Mouse (Mus musculus) left cerebral cortex, adult 8-10 months (tissue): ENCODE data around the gene Trpm8. TPM values are rescaled to one million over a fixed set of nuclear protein-coding genes. Genes with fewer than 3 reads are reported as not detected.

Source experiments
- DNase-seq, 2 experiments: peaks; one replicate each; pipeline ENCODE4 v3.0.0; 2022; ENCODE audit warnings: low spot score in 2 of 2
- total RNA-seq, 4 experiments: library from RNA; stranded (reverse); gene quantifications; 2 replicates each; pipeline ENCODE4 v1.2.4; 2022

Gene Trpm8
- total RNA-seq, 4 experiments from 2014 or later = 0.08 to 0.28 (median 0.16) TPM

DNA sequence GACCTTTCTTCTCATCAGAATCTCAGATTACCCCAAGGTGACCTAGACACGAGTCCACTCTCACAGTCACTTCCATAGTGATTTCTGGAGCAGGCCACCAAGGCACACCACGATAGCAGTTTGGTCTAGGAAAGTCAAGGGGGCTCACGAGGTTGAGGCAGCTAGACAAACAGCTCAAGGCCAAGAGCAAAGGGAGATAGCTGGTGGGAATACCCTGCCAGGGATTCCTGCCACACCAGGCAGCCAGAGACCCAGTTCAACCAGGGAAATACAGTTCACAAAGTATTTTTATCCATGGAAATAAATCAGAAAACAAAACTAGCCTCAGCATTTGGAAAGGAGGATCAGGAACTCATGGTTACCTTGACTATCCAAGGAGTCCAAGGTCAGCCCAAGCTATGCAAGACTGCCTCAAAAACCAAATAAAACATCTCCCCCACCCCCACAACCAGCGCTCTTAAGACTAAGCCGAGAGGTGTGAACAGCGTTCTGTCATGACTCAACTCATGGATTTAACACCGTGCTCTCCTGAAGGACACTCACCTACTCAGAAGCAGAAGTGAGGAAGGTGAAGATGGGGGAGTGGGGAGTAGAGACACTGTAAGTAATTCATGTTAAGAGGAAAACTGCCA is 13.1 kb upstream of the Trpm8 start:
- no peak for DNase-seq

DNA sequence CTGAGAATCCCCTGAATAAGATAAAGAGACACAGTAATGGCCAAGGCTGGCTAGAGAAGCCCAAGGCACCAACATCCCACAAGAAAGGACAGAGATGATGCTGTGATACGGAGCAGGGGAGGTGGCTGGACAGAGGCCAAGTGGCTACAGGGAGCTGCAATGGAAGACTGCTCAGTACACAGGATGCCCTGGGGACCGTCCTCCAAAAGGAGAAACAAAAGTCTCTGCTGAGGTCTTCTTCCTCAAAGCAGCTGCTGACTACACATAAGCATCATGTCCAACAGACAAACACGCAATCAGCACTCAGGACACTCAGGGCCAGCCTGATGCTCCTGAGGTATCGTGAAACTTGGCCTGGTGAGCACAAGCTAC is 12.6 kb upstream of the Trpm8 start:
- DNase-seq = no peak

DNA sequence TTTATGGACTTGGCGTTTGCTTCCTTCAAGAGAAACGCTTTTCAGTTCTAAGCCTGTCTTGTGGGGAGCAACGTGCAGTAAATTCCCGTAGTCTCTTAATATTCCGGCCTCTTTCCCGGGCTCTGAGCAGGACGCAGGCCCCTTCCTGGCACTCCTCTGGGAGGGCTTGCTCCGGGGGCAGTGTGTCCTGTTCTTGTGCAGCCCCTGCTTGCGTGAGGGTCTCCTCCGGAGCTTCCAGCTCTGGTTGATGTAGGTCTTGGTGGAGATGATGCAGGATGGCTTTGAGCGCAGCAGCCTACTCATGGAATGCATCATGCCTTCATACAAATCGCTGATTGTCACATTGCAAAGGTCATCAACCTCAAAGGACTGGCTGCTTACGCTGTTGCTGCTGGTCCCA is 11.3 kb upstream of the Trpm8 start:
- DNase-seq = no peak

DNA sequence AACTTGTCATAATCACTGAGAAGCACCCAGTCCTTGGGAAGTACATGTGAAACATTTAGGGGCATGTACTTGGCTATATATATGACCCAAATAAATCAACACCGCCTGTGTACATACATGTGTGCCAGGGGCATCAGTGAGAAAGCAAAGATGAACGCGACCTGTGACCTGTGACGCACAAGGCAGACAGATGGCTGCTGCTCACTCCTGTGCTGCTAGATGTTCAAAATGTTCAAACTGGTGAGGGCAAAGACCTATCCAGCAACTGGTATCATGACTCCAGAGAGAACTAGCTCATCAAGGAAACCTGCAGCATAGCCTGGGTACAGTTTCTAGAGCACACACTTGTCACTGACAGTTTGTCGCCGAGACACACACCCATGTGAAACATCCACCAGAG is 10.0 kb upstream of the Trpm8 start:
- DNase-seq = no peak

DNA sequence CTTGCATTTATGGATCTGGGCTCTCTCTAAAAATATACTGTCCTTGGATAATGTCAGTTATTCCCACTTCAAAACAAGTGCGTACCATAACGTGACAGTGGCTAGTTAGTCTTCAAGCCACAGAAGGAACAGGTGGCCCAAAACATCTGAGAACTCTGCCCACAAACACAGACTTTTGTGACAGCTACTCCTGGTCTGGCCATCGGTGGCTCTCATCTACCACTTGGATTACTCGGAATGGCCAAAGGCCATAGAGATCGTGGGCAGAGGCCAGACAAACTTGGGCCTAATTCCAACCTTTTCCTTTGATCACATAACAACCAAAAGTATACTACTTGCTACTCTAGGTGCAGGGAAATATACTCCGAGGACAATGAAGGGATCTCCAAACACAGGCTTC is 9.4 kb upstream of the Trpm8 start:
- no peak for DNase-seq

DNA sequence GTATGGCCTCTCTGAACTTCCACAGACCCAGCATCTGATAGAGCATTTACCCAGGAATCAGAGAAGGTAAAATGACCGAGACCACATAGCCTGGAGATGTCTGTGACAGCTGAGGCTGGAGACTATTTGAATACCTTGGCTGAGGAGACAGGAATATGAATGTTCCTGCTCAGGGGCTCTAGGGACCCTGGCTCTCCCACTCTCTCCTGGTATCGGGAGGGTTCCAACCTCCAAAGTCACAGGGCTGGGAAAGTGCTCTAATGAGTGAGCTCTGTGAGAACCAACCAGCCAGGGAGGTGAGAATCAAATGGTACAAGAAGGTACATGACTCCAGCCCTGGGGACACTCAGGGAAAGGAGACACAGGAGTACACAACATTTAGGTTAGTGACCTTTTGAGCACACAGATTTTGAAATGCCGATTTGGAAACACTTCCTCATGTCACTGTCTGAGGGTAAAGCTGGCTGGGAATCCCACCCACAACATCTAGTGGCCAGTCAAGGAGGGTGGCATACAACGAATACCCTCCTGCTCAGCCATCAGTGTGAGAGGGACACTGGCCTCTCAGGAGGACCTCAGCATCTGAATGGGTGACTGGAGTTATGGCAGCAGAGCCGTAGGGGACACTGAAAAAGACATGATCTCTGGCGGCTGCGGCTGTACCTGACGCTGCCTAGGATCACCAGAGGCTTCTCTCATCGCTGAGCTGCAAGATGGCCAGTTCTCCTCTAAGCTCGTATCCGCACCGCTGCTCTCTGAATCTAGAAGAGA is 7.7 kb upstream of the Trpm8 start:
- no peak for DNase-seq

DNA sequence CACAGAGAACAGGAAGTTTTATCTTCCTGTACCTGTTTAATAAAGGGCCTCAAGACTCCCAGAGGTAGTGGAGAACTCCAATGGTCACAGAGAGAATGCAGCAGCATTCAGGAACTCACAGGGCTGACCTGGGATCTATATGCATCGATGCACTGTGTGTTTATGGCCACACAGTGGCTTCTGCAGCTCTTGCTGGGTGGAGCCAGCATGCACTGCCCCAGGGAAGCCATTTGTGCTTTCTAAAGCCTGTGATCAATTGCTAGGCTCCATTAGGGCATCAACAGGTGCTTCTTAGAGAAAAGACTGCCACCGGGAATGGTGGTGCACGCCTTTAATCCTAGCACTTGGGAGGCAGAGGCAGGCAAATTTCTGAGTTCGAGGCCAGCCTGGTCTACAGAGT is 4.6 kb upstream of the Trpm8 start:
- no peak for DNase-seq

DNA sequence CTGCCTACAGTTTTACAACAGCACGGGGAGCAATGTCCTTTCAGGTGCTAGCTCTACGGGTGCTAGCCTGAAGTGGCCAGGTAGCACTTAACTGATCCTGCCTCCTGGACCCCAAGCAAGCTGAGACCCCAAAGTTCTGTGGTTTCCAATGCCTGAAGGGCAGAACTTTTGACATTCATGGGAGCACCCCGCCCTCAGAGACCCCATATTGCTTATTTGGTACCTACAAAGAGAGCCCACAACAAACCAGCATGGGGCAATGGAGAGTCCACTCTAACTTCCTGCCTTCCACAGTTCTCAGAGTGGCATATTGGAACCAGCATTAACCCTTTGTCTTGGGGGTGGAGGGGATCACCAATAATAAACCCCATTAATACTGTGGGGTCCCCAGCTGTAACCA is 4.1 kb upstream of the Trpm8 start:
- DNase-seq = no peak

DNA sequence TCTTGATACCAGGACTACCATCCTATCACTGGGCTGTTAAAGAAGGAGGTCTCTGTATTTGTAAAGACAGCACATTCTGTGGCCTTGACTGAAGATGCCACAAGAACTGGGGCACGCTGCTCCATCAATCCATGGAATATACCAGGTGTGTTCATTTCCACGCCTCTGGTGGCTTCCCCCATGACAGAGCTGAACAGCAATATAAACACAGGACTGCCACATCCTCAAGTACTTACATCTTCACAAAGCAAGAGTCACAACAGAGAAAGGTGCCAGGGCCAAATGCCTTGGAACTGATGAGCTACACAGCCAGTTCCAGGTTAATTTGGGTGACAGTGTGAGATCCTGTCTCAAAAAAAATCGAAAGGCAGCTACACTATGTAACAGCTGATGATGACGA is 3.6 kb upstream of the Trpm8 start:
- DNase-seq = no peak

DNA sequence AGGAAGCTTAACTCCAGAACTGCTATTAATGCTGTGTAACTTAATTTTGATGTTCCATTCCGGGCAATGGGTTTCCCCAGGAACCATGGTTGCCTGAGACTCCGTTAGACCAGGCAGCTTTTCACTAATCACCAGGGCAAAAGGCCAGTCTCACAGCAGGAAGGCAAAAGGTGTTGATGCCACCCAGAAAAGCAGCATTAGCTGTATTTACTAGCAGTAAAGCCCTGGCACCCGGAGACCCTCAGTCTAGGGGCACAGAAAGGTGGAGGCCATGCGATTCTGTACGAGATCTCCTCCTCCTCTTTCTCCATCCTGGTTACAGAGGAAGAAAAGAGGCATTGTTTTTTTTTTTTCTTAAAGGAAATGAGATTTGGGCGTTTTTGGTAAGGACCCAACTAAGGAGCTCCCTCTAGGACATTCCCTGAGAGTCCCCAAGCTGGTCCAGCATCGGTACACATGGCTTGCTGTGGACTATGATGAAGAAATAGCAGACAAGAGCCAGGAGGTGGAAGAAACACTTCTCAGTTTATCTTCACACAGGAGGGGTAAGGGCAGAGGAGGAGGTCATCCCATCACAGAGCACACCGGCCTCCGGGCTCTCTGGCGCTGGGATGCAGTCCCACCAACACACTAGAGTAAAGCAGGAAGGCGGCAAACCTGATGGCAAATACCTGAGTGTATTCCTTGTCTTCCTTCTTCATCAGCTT is 2.9 kb upstream of the Trpm8 start:
- peak in 1 of 2 experiments; percentile 9 for DNase-seq

DNA sequence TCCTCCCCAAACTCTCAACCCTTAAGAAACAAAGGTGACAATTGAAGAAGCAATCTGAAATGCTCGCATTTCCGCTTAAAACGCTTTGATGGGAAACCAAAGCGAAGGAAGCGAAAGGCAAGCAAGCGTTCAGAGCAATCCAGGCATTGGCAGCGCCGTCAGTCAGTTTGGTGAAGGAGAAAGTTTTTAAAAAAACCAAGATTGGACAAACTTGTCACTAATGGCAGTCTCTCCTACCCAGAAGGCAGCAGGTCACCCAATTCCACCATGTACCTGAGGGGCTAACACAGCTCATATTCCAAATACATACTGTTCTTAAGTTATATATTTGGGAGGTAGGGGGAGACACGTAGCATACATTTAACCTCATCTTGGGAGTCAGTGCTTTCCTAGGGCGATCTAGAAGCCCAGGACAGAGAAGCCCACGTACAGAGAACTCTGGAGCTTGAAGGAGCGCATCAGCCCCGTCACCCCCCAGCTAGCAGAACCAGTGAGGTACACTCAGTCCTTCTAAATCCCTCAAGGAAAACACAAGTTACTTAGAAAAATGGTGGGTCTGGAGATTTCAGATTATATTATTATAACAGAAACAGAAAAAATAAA is 2.3 kb upstream of the Trpm8 start:
- no peak for DNase-seq

DNA sequence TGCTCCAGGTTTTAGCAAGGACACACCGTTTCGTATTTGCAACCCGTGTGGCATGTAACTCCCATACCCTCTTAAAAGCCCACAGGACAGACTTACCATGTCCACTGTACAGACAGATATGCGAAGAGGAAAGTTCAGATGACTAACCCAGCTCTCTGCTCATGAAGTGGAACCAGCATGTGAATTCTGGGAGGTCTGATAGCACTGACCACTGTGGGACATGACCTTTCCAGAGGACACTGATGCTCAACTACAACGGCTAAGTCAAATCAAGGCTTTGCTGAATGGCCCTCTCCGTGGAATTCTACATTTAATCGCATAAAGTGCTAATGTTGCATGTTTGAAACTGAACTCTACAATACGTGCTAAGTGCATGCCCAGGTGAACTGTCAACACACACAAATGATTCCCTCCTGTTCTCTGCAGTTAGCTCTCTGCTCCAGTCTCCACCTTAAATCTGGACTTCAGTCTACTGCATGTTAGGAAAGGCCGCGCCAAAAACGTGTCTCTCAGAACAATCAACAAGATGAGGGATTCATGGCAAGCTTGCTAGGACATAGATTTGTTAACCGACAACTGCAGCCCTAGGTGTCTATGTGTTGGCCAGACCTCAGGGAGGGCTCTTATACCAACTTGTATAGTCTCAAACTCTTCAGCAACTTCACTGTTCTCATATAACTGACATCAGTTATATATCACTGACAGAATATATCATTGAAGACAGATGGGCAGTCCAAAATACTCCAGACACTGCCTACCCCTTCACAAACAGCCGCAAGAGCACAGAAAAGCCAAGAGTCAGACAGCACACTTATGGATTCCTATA is 1.6 kb upstream of the Trpm8 start:
- peak in 1 of 2 experiments; percentile 22 for DNase-seq

DNA sequence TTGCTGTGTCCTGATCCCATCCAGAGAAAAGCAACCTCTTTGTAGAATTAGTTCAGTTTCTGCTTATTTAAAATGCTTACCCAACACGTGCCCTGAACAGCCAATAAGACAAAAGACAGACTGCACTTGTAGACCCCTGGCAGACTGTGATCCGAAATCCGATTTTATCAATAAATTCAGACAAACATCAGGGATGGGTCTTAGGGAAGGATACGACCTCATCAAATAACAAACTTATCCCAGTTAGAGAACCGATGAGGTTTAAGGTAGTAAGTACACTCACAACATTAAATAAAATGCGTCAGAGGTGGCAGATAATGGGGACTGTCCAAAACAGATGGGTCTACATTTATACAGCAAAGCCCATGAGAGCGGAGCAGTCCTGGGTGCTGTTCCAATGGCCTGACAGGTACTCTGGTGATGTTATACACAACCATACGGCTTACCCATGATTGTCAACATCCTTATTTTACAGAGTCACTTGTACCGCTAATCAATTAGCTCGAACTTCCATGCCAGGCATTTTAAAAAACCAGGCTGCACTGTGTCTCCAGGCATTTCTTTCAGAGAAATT is 850 bp upstream of the Trpm8 start:
- DNase-seq = peak in 1 of 2 experiments; percentile 29

DNA sequence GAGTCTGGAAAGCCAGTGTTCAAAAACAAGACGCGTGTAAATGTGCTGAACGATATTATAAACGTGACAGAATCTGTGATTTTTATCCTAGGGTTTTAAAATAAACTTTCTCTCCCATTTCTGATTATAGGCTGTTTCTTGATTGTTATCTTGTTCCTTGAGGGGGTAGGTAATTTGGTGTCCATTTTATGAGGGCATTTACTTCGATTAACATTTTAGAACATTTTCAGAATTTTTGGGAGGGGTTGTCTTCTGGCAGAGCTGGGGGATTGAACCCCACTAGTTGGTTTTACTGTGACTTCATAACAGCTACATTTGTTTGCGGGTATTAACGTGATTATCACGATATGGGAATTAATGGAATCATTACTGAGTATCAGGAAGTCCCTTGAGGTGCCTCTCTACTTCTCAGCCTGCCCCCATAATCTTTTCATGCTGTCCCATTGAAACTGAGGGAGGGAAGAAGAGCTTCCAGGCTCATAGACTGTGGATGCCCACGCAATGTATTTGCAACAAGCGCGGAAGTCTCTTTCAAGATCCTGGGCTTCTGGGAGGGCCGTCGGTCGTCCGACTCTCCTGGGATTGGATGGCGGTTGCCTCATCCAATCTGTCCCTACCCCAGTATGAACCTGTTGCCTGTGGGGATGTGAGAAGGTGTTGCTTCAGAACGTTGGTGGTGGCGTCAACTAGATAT is 504 bp downstream of the Trpm8 start:
- DNase-seq = peak in 1 of 2 experiments; percentile 18

DNA sequence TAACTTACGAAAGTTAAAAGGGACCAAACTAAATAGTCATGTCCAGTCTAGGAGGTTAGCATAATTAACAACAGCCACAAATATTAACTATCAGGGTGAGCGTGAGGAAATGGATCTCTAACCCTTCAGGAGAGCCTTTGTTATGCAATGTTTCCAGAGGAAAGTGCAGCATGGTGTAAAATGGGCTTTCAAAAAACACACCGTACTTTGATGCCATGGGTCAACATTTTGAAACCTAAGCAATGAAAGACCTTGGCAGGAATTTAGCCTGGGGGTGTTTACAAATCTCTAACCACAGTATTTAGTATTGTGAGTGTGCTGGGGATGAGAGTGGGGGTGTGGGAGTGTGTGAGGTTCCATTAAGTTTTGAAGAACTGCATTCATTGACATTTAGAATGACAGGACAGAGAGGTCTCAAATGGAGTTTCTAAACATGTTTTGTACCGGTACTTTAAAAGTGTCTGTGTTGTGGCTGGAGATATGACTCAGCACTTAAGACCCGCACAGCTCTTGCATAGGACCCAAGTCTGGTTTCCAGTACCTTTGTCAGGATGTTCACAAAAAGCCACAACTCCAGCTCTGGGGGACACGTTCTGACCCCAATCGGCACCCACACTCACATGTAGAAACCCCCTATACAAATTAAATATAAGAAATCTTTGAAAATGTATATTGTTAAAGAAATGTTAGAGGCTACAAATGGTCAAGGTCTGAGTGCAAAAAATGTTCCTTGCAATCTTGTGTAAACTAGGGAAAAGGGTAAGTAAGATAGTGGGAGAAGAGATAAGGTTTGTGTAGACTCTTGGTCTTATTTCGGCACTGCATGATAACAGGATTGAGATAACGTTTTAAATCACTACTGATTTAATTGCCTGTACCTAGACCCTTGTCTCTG is 1.9 kb downstream of the Trpm8 start:
- DNase-seq = no peak

DNA sequence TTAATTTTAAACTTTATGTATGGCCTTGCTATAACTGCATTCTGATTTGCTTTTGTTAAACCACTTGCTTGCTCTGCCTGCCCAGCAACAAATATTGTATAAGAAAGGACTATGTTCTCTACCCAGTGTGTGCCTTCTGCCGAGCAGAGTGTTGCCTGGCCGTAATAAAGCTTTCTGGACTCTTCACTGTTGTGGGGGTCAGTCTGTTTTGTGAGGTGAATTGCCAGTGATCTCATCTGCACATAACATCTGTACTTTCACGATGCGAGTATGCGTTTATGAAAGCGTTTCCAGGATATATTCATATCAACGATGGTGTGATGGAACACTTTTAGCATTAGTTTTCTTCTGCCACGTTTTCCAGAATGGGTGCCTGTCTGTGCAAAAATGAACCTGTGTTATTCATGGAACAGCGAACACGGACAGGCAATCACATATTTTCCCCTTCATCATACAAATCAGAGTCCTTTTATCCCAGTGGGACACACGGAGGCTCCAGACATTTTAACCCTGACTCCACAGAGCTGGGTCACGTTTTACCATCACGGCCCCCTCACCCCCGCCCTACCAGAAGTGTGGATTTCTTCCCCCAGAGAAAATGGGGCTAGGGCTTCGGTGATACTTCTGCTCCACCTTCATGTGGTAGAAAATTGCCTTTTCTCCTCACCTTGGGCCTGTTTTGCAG is 2.7 kb downstream of the Trpm8 start:
- DNase-seq = peak in 1 of 2 experiments; percentile 8

DNA sequence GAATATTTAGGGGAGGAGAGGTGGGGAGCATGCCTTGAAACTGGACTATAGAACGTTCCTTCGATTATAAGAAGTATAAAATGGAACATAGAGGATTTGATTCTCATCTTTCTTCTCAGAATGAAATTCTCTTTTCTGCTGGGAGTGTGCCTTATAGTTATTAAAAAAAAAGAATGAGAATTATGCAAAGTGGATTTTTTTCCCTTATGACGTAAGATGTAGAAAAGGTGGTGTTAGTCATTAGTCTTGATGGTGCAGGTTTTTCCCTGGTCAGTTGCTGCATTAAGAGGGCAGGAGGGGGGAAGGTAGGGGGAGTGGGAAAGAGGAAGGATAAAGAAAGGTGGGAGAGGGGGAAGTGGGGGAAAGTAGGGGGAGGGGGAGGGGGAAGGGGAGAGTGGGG is 4.8 kb downstream of the Trpm8 start:
- DNase-seq = no peak

DNA sequence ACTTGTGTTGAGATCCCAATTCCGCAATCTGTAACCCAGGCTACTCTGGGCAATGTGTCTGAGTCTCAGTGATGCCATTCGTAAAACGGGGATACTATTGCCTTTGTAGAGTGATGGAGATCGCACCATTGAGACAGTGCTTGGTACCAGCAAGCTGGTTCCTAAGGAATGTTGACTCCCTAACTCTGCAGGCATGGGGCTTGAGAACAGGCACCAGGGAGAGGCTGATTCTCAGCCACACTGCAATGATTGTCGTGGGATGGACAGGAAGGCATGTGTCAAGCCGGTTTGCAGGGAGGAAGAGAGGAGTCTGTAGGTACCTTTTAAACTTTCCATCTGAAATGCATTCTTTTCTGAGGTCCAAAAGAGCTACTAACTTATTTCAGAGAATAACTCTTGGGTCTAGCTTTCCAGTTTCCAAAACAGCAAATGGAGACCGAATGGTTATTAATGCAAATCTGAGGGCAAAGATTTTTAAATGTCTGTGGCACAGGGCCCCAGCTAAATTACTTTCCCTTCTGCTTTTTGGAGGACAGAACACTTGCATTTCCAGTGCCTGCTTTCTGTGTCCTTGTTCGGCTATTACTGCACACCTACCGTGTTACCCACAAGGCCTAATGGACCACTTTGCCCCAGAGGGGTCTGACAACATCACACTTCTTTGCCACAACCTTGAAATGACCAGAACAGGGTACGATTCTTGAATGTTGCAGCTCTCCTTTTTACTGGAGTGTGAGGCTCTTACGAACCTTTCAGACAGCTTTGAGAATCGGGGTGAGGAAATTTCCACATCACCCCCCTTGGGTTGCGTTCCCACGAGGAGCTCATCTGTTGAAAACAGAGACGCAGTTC is 6.1 kb downstream of the Trpm8 start:
- DNase-seq = no peak
